Mouse (Mus musculus): ENCODE measurements at regions not wholly inside any gene's neighbourhood (a gene's known extent, or its start where the extent isn't known, plus 50 kb on each side); places are given as distances from the start of the nearest gene placed in this dataset.

GRCm38 (mm10) chr11:112442639-112443038, 339.4 kb upstream of the Sox9 start:
- no peak for DNase-seq (ENCODE audit: low spot score)

GRCm38 (mm10) chr11:112443890-112444289, 338.1 kb upstream of the Sox9 start:
- DNase-seq (ENCODE audit: low spot score): no peak

DNA sequence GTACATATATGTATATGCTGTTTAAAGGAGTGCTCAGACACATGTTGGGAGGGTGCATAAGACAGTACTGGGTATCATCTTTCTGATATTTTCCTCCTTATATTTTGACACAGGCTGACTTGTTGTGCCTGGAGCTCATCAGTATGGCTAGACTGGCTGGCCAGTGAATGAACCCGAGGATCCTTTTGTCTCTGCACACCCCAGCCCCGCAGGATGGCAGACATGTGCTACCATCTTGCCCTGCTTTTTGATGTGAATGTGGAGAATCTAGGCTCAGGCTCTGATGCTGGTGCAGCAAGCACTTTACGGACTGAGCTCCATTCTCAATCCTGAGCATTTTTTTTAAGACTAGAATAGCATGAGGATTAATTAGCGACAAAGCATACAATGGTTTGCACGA, 332.4 kb upstream of the Sox9 start:
- DNase-seq (ENCODE audit: low spot score): no peak

DNA sequence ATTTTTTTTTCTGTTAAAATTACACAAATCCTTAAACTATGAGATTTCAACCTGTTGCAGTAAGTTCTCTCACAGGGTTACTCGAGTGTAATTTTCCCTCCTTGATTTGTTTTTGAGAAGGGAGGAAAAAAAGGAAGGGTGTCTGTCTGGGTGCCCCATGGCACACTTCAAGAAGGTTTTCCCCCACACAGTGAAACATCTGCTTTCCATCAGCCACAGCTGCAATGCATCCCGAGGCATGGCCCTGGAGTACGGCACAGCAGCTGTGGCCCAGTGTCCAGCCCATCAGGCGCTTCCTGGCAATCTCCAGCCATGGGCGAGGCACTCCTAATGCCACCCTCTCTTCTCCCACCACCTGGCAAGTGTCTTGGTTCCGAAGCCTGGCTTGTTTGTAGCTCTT, 331.8 kb upstream of the Sox9 start:
- DNase-seq (ENCODE audit: low spot score): no peak

DNA sequence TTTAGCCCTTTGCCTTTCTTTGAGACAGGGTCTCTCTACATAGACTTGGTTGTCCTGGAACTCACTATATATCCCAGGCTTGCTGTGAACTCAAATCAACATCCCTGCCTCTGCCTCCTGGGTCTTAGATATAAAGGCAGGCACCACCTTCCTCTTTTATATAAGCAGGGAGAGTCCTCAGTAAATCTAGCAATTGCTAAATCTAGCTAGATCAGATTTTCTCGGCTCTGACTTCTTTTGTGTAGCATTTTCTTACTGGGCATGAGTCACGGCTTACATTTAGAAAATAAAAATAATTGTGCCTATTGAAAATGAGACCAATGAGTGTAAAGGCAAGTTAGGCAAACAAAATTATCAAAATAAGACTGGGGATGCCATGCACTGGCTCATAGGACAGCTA, 323.9 kb upstream of the Sox9 start:
- DNase-seq (ENCODE audit: low spot score): no peak

DNA sequence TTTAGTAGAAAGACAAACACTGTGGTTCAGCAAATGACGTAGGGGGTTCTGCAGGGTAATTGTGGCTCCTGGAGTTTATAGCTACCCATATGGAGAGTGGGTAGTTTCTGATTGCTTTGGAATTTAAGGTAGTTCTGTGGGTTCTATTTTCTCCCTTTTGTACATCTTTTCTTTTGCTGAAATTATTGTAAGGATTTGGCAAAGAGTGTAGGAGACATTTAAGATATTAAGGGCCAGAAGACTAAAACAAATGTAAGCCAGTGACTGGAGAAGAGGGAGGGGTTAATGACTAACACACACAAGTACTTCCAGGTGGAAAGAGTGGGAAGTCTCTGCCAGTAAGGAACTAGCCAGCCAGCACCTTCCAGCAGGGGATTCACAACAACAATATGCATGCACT, 318.9 kb upstream of the Sox9 start:
- no peak for DNase-seq (ENCODE audit: low spot score)

GRCm38 (mm10) chr11:112464386-112464785, 317.6 kb upstream of the Sox9 start:
- no peak for DNase-seq (ENCODE audit: low spot score)

DNA sequence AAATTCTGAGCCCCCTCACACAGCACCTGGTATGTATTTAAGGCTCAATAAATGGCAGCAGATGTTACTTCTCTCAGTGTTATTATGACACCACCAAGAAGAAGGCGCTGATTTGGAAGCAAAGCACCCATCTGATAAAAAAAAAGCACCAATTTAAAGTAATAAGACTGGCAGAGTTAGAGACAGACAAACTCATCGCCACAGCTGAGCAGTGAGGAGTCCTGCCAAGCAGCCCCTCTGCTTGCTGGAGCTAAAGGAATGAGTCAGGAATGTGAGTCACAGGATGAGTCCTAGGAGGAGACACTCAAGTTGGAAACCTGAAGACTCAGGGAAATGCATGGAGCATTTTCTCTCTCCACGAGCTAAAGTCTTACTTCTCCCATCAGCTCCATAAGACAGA, 311.7 kb upstream of the Sox9 start:
- no peak for DNase-seq (ENCODE audit: low spot score)

DNA sequence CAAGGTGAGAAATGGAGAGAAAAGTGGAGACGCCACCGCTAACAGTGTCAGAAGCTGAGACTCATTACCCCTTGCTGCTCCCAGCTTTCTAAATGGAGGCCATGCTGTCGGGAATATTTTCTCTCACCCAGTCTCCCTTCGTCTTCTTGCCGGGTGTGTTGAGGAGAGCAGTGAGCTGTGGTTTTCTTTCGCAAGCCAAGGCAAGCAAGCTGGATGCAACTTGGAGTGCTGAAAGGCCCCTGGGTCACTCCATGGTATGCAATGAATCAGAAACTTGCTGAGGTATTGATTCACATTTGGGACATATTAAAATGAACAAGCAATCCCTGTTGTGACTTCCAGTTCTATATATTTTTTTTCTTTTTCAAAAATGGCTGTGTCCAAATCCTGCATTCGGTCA, 308.8 kb upstream of the Sox9 start:
- DNase-seq (ENCODE audit: low spot score): no peak

DNA sequence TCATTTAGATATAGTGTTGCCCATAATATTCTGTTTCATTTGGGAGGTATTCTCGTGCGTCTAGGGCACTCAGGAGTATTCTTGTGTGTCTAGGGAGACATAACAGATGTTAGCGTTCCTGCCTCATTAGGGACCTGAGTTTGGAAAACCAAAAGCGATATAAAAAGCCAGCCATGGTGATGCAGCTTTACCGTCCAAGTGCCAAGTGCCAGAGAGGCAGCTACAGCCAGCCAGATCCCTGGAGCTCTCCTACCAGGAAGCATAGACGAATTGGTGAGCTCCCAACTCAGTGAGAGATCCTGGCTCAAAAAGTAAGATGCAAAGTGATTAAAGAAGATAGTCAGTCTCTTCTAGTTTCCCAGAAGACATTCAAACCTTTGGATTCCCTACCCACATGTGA, 308.3 kb upstream of the Sox9 start:
- no peak for DNase-seq (ENCODE audit: low spot score)

DNA sequence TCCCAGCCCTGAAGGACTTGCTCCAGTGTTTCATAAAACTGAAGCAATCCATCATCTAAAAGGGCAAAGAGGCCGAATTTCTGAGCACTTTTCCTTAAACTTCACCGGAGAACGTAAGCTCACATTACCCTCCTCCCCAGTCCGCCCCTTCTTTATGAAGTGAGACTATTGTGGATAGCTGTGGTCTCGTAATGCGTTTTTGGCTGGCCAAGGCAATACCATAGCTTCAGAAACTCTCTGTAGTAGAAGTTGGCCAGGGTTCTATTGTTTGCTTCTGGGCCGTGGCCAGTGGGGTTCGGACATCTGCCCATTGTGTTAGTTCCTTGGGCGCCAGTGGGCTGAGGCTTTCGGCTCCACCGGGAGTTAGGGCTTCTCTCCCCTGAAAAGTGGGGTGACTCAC, 301.7 kb upstream of the Sox9 start:
- no peak for DNase-seq (ENCODE audit: low spot score)

DNA sequence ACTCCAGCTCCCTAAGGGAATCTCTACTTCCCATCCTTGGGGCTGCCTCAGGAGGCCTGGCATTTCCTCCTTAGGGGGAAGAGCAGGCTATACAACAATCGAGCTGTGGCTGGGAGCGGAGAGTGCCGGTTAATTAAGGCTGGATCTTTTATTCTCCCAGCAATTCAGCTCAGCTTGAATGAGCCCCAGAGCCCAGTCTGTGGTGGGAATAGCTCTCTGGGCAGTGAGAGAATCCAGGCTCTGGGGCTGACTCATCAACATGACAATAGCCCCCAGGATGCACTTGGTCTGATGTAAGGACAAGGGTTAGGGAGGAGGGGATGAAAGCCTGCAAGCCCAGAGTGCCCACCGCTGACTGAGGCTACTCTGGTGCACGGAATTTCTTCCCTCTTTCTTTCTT, 280.2 kb upstream of the Sox9 start:
- DNase-seq (ENCODE audit: low spot score): no peak

DNA sequence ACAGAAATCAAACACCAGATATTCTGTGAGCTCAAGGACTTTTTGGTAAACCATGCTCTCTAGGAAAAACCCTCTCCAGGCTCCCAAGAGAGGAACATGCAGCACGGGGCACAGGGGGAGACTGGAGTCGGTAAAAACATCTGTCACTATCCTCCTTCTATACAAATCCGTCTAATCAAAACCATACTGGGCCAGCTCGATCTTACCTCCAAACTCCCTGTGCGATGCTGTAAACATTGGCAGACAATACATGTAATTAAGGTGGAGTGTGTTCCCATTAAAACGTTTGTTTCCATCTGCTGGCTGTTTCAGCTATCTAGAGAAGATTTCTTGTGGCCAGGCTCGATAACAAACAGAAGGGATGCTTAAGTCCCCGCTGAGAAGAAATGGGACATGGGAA, 262.9 kb upstream of the Sox9 start:
- no peak for DNase-seq (ENCODE audit: low spot score)

DNA sequence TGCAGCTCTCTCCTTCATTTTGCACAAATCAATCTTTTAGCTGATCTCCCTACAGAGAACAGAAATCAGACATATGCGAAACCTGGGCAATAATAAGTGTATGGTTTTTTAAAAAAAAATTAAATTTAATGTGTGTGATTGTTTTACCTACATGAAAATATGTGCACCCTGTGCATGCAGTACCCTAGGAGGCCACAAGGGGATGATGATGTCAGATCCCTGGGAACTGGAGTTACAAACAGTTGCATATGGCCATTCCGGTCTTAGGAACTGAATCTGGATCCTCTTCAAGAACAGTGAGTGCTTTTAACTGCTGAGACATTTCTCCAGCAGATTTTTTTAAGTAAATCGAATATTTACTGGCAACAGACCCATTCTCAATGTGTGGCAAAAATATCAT, 257.0 kb upstream of the Sox9 start:
- no peak for DNase-seq (ENCODE audit: low spot score)

DNA sequence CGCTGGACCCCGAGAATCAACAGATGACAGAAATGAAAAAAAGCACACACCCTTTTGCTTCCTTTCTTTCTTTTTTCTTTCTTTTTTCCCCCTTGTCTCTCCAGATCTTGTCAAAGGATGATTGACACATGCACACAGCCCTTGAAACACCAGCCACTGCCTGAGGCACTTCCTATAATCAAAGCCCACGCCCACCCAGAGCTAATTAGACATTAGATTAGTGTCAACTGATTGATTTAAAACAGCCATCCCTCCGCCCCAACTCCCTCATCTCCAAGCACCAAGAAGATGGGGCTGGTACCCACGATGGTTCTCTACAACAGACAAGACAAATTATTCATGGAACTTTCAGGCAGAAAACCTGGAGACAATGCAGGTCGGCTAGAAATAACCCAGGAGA, 239.5 kb upstream of the Sox9 start:
- DNase-seq (ENCODE audit: low spot score): no peak

DNA sequence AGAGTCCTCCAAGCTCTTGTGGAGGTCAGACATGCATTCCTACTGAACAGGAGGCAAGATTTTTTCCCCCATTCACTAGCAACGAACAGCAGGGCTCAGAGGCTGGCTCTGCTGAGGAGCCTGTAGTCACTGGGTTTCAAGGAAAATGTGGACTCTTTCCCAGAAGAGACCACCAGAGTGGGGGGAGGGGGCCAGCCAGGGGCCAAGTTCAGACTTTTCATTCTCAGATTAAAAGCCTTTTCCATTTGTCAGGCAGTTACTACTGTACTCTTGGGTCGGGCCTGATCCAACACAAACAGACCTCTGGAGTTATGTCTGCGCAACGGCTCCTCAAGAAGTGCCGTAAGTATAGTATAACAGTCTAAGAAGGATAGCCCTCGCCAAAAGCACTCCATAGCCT, 238.6 kb upstream of the Sox9 start:
- DNase-seq (ENCODE audit: low spot score): no peak

DNA sequence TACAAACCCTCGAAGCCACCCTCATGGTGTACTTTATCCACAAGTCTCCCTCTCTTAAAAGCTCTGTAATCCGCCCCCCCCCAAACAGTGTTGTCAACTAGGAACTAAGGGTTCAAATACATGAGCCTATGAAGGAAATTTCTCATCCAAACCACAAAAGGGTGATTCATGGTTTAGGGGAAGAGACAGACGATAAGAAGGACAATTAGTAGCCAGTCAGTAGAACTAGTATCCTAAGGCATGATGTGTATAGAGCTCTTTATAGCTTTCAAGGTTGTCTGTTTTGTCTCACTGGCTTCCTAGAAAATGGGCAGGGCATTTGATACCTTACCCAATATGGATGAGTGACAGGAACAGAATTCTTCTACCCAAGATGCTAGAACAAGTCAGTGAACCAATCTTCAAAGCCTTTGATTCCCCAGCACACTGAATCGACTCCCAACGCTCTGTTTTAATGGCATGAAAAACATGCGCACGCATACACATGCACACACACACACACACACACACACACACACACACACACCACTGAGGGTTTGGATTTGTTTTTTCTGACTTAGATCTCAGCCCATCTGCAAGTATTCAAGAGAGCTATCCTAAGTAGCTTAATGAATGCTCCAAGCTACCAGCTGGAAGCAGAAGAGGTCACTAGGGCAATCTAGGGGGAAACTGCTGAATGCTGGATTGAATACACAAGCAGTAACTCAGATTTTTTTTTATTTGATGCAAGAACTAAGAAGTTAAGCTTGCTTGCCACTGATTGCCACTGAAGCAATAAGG, 236.6 kb upstream of the Sox9 start:
- DNase-seq (ENCODE audit: low spot score): no peak

DNA sequence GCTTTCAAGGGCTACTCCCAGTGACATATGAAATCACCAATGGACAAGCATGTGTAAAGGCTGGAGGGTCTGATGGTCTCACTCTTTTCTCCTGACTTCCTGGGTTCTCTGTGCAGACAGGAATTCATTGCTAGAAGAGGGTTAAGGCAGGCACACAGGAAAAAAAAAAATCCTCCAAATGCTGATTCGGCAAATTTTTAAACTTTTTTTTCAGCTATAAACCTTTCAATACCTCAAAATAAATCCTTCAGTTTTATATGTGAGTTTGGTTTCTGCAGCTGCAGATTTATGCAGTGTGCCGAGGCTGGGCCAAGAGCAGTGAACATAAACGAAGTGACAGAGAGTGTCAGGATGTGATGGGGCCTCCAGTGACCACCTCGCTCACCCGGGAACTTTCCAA, 235.9 kb upstream of the Sox9 start:
- no peak for DNase-seq (ENCODE audit: low spot score)

DNA sequence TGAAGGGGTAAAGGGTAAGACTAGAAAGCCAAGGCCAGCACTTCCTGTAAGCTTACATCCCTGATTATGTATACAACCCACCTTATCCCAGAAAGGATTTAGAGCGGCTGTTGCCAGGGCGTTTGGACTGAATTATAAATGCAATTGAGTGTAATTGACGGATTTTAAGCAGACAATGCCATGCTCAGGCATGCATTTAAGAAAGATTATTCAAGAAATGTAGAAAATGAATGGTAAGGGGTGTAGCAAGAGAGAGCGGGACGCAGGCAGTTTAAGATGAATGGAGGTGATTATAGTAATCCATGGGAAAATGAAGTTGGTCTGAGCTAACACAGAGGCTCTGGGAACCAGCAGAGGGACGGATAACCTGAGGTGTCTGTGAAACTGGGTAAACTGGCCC, 229.2 kb upstream of the Sox9 start:
- DNase-seq (ENCODE audit: low spot score): no peak

- no peak for DNase-seq (ENCODE audit: low spot score)
Measured at GRCm38 (mm10) chr11:112563027-112563426, 219.0 kb upstream of the Sox9 start.

GRCm38 (mm10) chr11:112564706-112565215, 217.3 kb upstream of the Sox9 start:
- no peak for DNase-seq (ENCODE audit: low spot score)

DNA sequence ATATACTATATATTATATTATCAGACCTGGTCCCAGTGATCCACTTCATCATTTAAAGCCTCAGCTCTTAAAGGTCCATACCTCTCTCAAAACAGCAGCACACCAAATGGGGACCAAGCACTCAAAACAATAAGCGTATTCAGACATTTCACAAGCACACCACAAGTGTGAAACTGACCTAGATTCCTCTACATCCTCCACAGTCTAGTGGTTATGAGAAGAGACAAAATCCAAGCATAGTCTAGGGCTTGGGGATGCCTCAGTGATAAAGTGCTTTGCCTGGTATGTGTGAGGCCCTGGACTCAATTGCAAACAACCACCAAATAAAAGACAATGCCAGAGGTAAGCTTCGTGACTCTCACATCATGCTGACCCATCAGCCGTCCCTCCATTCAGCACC, 216.0 kb upstream of the Sox9 start:
- no peak for DNase-seq (ENCODE audit: low spot score)

- DNase-seq (ENCODE audit: low spot score): no peak
Measured at GRCm38 (mm10) chr11:112587386-112587785, 194.6 kb upstream of the Sox9 start.

DNA sequence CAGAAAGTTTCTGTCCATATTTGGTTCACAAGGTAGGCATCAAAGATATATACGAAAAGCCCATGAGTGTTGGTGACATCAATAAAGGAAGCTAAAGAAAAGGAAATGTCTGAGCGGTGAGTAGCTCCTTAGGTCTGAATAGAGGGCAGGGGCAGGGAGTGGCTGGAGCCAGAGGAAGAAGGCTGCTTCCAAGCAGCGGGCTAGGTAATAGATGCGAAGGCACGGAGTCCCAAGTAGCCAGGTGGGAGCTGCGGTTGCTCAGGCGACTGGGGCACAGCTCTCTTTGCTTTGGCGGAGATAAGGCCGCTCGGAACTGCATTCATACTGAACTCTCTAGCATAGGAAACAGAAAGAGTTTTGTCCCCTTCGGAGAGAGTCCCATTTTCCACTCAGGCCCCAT, 193.9 kb upstream of the Sox9 start:
- no peak for DNase-seq (ENCODE audit: low spot score)

Measured in urinary bladder, adult 2 months (tissue).